1 mouse cellular context compared by ENCODE assay signal in the genomic region with DNA sequence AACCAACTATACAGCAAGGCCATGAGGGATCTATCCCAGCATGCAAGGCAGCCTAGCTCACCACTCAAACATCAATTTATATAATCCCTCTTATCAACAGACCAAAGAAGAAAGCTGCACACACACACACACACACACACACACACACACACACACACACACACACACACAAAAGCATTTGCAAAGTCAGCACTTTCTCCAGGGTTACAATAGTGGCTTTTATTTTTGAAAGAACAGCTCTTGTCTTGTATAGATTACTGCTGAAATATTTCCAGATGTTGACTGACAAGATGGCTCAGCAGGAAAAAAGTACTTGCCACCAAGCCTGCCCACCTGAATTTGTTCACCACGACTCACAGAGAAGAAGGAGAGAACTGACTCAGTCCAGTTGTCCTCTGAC.
TF ChIP-seq lines count a peak whose summit lies in the region.

No protein-coding gene starts in this region.

TF ChIP-seq in CH12.LX, 34 proteins besides CTCF, POLR2A, EP300 and RAD21:
- TF ChIP-seq ZC3H11A (IDR thresholded peaks at IDR 0.05; ENCODE audit: low read depth, low read length) (no peak), MAFK (IDR thresholded peaks at IDR 0.05; ENCODE audit: insufficient replicate concordance, low read length) (peak; percentile 87), MXI1 (IDR thresholded peaks at IDR 0.05; ENCODE audit: low read depth, low read length) (no peak), ZMIZ1 (IDR thresholded peaks at IDR 0.05; ENCODE audit: low read depth, low read length) (no peak), POLR2AphosphoS2 (IDR thresholded peaks at IDR 0.05; ENCODE audit: low read depth, low read length) (no peak), SIN3A (IDR thresholded peaks at IDR 0.05; ENCODE audit: low read length) (no peak)
TF ChIP-seq in CH12.LX: peak in this region for 1.
